Mouse (Mus musculus) left cerebral cortex, postnatal 4 days (tissue): ENCODE data around the gene Cmklr1. TPM values are rescaled to one million over a fixed set of nuclear protein-coding genes. Genes with fewer than 3 reads are reported as not detected.
"Not testable (repeated sequence)": the region's sequence is repeated elsewhere in the genome, so short reads cannot be mapped to it uniquely, and the experiment has no call there.

Source experiments
- DNase-seq: peaks from one replicate; pipeline ENCODE4 v3.0.0-alpha.2; 2022
- intact Hi-C: fragments of 180-260 bp; cut with DNase I; formaldehyde crosslinking; loops from one replicate; pipeline ENCODE4 v1.15.1; 2025
- total RNA-seq, 2 experiments: library from RNA; stranded (reverse); gene quantifications; 2 replicates each; pipeline ENCODE4 v1.2.3; 2021

Cmklr1 gene
- total RNA-seq, 2 experiments from 2014 or later = 2.7 to 2.9 TPM

GRCm38 (mm10) chr5:113593911-113594705 is 56.1 kb downstream of the Cmklr1 start:
- intact Hi-C loops = no loop called here
- no peak for DNase-seq

- intact Hi-C loops = no loop called here
- no peak for DNase-seq
These were observed 58.4 kb downstream of the Cmklr1 start for GRCm38 (mm10) chr5:113591751-113592230.

GRCm38 (mm10) chr5:113591166-113591565 is 59.1 kb downstream of the Cmklr1 start:
- no peak for DNase-seq
- intact Hi-C loops = no loop called here

GRCm38 (mm10) chr5:113590010-113590640 is 60.1 kb downstream of the Cmklr1 start:
- DNase-seq = no peak

GRCm38 (mm10) chr5:113586458-113586849 is 63.8 kb downstream of the Cmklr1 start:
- intact Hi-C loops, DNase-seq: not testable (repeated sequence)

More at GRCm38 (mm10) chr5:113590010-113590640, 60.1 kb downstream of the Cmklr1 start:
- intact Hi-C loops = no loop called here

- intact Hi-C loops, DNase-seq: not testable (repeated sequence)
These were observed 64.4 kb downstream of the Cmklr1 start for GRCm38 (mm10) chr5:113585619-113586457.

- DNase-seq = no peak
These were observed 65.8 kb downstream of the Cmklr1 start for GRCm38 (mm10) chr5:113584439-113584838.

GRCm38 (mm10) chr5:113583424-113584162 is 66.6 kb downstream of the Cmklr1 start:
- intact Hi-C loops = no loop called here
- no peak for DNase-seq

More at GRCm38 (mm10) chr5:113584439-113584838, 65.8 kb downstream of the Cmklr1 start:
- intact Hi-C loops = no loop called here

- intact Hi-C loops = loop anchor here (2.0 kb wide), 1 partner anchor 142 kb away; no protein-coding TSS in a partner anchor
- DNase-seq = no peak
These were observed 69.4 kb downstream of the Cmklr1 start for GRCm38 (mm10) chr5:113580801-113581200.

GRCm38 (mm10) chr5:113580248-113580647 is 70.0 kb downstream of the Cmklr1 start:
- intact Hi-C loops = loop anchor here (2.0 kb wide), 1 partner anchor 143 kb away; no protein-coding TSS in a partner anchor
- DNase-seq = peak; percentile 51

- DNase-seq = no peak
- intact Hi-C loops = loop anchor here (5.0 kb wide), 1 partner anchor 207 kb away; no protein-coding TSS in a partner anchor
These were observed 71.1 kb downstream of the Cmklr1 start for GRCm38 (mm10) chr5:113579128-113579527.

GRCm38 (mm10) chr5:113578428-113578827 is 71.8 kb downstream of the Cmklr1 start:
- no peak for DNase-seq
- intact Hi-C loops = loop anchor here (5.0 kb wide), 1 partner anchor 206 kb away; no protein-coding TSS in a partner anchor

GRCm38 (mm10) chr5:113577555-113577954 is 72.7 kb downstream of the Cmklr1 start:
- intact Hi-C loops = loop anchor here (5.0 kb wide), 1 partner anchor 205 kb away; no protein-coding TSS in a partner anchor
- DNase-seq = no peak

GRCm38 (mm10) chr5:113570056-113570717 is 80.0 kb downstream of the Cmklr1 start:
- intact Hi-C loops = no loop called here
- DNase-seq = no peak

- intact Hi-C loops = no loop called here
- no peak for DNase-seq
These were observed 84.4 kb downstream of the Cmklr1 start for GRCm38 (mm10) chr5:113565858-113566257.

- no peak for DNase-seq
- intact Hi-C loops = no loop called here
These were observed 84.9 kb downstream of the Cmklr1 start for GRCm38 (mm10) chr5:113565101-113565854.

- no peak for DNase-seq
- intact Hi-C loops = no loop called here
These were observed 85.8 kb downstream of the Cmklr1 start for GRCm38 (mm10) chr5:113564463-113564862.
